Mouse (Mus musculus): ENCODE measurements around the gene Spata33. TPM values are rescaled to one million over a fixed set of nuclear protein-coding genes. Genes with fewer than 3 reads are reported as not detected.

Gene Spata33
- total and polyA plus RNA-seq, 2 experiments from 2014 or later: 4.9 to 9.3 TPM

DNA sequence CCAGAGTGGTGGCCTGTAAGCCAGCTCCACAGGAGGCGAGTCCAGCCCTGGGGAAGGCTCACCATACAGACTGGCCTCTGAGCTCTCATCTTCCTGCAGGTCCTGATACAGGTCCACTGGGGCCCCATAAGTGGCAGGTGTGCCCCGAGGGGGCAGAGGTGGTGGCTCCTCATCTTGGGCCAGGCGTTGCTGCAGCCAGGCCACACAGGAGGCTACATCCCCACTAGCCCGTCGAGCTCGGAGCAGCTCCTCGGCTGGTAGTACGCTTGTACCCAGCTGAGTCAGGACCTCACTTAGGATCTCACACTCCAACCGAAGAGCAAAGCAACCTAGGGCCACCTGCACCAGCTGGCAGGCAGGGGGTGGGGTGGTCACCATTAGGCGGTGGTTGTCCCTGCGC, 21.1 kb downstream of the Spata33 start:
- 0 out of 2 replicates have a peak, but pooled peaks cover 2% of the 10 kb centered on the region for H3K36me3 ChIP-seq (ENCODE audit: insufficient read depth, low read length)
- DNase-seq (ENCODE audit: low spot score): no peak
- H3K27me3 ChIP-seq (ENCODE audit: insufficient read depth, low read length): no peaks in the 10 kb centered on the region
- H3K9me3 ChIP-seq (ENCODE audit: low read length): no peaks in the 10 kb centered on the region
- H3K27ac ChIP-seq (ENCODE audit: low read depth, low read length): no peak overlapping the region
- no peak overlapping the region for H3K9ac ChIP-seq (replicated peaks; ENCODE audit: low read length, poor library complexity, severe bottlenecking)
- H3K4me2 ChIP-seq (ENCODE audit: low read depth, low read length, poor library complexity, severe bottlenecking): no peak overlapping the region
- 79% methylated on average over 11 of the region's 11 CpGs for WGBS
- ATAC-seq (ENCODE audit: low FRiP score): no peak
- no peak overlapping the region for H3K4me3 ChIP-seq (ENCODE audit: low read depth, low read length)
- H3K4me1 ChIP-seq (ENCODE audit: insufficient read depth, low read length): peaks cover 5% of the 10 kb centered on the region; the same call in 1 of the 2 replicates
- TF ChIP-seq CTCF (IDR thresholded peaks at IDR 0.05): no peak

GRCm38 (mm10) chr8:123234918-123235519, 22.4 kb downstream of the Spata33 start:
- ATAC-seq (ENCODE audit: low FRiP score) (peak; percentile 15; the same call in 1 of the 2 replicates), DNase-seq (ENCODE audit: low spot score) (peak; percentile 68)
- Histone ChIP-seq H3K9me3 (ENCODE audit: low read length) (no peaks in the 10 kb centered on the region), H3K9ac (replicated peaks; ENCODE audit: low read length, poor library complexity, severe bottlenecking) (peak overlapping the region; percentile 73), H3K4me1 (ENCODE audit: insufficient read depth, low read length) (peaks cover 5% of the 10 kb centered on the region; the same call in 1 of the 2 replicates), H3K36me3 (ENCODE audit: insufficient read depth, low read length) (no peaks in the 10 kb centered on the region), H3K4me2 (ENCODE audit: low read depth, low read length, poor library complexity, severe bottlenecking) (peak overlapping the region; percentile 87), H3K27ac (ENCODE audit: low read depth, low read length) (no peak overlapping the region), H3K4me3 (ENCODE audit: low read depth, low read length) (peak overlapping the region; percentile 51), H3K27me3 (ENCODE audit: insufficient read depth, low read length) (no peaks in the 10 kb centered on the region)
- no peak for TF ChIP-seq CTCF (IDR thresholded peaks at IDR 0.05)
- 29% methylated on average over 13 of the region's 13 CpGs for WGBS

DNA sequence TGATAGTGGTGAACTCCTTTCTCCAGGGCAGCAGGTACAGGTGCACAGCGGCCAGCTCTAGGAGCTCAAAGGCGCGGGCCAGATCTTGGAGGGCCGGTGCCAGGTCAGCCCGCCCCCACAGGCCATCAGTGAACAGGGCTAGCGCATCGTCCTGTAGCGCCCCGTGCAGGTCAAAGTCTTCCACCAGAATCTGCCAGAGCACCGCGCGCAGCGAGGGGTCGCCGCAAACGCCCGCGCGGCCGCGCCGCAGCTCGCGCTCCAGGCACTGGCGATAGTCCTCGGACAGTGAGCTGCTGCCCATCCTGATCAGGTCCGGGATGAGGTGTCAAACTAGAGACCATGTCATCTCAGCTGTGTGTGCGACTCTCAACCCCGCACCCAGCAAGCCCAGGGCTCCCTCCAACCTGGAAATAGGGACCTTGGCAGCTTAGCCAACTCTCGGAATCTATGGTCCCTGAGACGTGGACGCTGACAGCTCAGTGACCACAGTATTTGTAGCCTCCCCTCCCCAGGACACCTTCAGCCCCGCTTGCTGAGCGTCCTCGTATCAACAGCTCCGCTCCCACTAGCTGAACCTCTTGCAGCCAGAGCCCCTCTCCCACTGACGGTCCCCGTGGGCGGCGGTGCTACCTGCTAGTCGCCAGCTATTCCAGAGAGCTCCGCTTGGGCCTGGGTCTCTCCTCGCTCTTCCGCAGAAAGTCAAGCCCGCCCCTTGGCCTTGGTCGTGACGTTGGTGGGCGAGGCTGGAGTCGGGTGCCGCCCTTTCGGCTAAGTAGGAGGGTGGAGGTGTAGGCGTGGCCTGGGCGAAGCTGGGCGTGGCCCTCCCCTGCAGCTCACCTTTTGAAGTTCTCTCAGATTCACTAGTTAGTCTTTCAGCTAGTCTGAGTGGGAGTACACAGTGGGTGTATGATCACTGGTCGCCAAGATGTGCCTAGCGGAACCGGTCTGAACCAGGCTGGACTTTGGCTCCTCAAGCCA, 23.2 kb downstream of the Spata33 start, which contains the start of gene Spata2l:
TSS of gene Spata2l (minus strand) at position 714 of the 978 bp plus-strand sequence.
- Histone ChIP-seq H3K9me3 (ENCODE audit: low read length) (no peaks in the 10 kb centered on the region), H3K9ac (replicated peaks; ENCODE audit: low read length, poor library complexity, severe bottlenecking) (peak within 1 kb of the TSS; percentile 73), H3K4me2 (ENCODE audit: low read depth, low read length, poor library complexity, severe bottlenecking) (peak within 1 kb of the TSS; percentile 87), H3K36me3 (ENCODE audit: insufficient read depth, low read length) (no peaks in the 10 kb centered on the region), H3K4me3 (ENCODE audit: low read depth, low read length) (peak within 1 kb of the TSS; percentile 51), H3K27me3 (ENCODE audit: insufficient read depth, low read length) (no peaks in the 10 kb centered on the region), H3K27ac (ENCODE audit: low read depth, low read length) (peak within 1 kb of the TSS; percentile 65), H3K4me1 (ENCODE audit: insufficient read depth, low read length) (peaks cover 5% of the 10 kb centered on the region; the same call in 1 of the 2 replicates)
- DNase-seq (ENCODE audit: low spot score) (peak; percentile 82), ATAC-seq (ENCODE audit: low FRiP score) (peak; percentile 83)
- WGBS: 1% methylated on average over 57 of the region's 57 CpGs
- TF ChIP-seq CTCF (IDR thresholded peaks at IDR 0.05): peak; percentile 59

DNA sequence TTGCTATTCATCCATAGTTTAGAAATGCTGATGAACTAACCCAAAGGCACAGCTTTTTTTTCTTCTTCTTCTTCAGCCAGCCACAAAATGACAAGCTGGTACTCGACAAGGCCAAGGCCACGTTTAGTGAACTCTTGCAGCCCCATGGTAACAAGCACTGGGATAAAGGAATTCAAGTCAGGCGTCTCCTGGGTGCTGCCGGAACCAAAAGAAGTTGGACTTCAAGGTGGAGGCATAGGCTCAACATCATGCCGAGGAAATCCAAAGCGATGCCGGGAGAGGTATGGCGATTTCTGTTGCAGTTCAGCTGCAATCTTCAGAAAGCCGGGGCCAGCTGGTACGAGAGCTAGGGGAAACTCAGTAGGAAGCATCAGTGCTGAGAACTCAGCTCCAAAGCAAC, 26.8 kb downstream of the Spata33 start:
- H3K9ac ChIP-seq (replicated peaks; ENCODE audit: low read length, poor library complexity, severe bottlenecking): no peak overlapping the region
- H3K4me2 ChIP-seq (ENCODE audit: low read depth, low read length, poor library complexity, severe bottlenecking): no peak overlapping the region
- DNase-seq (ENCODE audit: low spot score) (no peak), ATAC-seq (ENCODE audit: low FRiP score) (no peak)
- no peak overlapping the region for H3K4me3 ChIP-seq (ENCODE audit: low read depth, low read length)
- peaks cover 4% of the 10 kb centered on the region; the same call in 1 of the 2 replicates for H3K4me1 ChIP-seq (ENCODE audit: insufficient read depth, low read length)
- TF ChIP-seq CTCF (IDR thresholded peaks at IDR 0.05): no peak
- no peak overlapping the region for H3K27ac ChIP-seq (ENCODE audit: low read depth, low read length)
- H3K36me3 ChIP-seq (ENCODE audit: insufficient read depth, low read length): peaks cover 26% of the 10 kb centered on the region
- H3K27me3 ChIP-seq (ENCODE audit: insufficient read depth, low read length): no peaks in the 10 kb centered on the region
- H3K9me3 ChIP-seq (ENCODE audit: low read length): no peaks in the 10 kb centered on the region
- WGBS: 81% methylated on average over 10 of the region's 10 CpGs

DNA sequence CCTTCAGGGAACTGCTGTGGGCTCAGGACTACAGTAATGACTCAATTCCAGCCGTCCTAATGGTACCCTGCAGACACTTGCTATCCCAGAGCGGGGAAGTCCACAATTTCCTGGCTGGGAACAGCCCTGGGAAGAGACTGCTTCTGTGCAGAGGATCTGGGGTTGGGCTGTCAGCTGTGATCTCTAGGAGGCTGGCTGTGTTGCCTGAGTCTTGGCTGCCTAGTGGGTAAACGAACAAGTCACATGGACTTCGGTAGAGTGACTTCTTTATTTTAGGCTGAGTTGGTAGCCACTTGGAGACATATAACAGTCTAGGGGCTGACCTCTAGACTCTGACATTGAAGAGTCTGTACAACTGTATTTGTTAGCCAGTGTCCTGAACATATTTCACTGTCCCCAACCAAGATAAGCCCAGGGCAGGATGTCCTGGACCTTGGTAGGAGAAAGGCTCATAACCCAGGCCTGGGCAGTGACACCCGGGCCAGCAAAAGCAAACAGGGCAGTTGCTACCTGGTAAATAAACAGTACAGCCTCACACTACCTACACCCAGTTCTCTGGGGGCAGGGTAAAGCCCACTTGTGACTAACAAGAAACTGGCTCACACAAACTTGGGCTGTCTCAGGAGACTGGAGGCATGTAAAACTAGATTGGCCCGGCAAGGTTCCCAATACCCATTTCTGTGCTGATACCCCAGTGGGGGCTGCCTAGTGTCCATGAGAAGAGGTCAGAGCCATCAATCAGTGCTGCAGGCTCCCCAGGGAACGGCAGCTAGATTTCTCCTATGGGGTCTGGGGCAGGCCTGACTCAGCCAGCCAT, 29.7 kb downstream of the Spata33 start:
- no peak for ATAC-seq (ENCODE audit: low FRiP score)
- Histone ChIP-seq H3K4me1 (ENCODE audit: insufficient read depth, low read length) (no peaks in the 10 kb centered on the region), H3K9ac (replicated peaks; ENCODE audit: low read length, poor library complexity, severe bottlenecking) (no peak overlapping the region), H3K36me3 (ENCODE audit: insufficient read depth, low read length) (peaks cover 53% of the 10 kb centered on the region), H3K9me3 (ENCODE audit: low read length) (no peaks in the 10 kb centered on the region), H3K27ac (ENCODE audit: low read depth, low read length) (no peak overlapping the region), H3K4me2 (ENCODE audit: low read depth, low read length, poor library complexity, severe bottlenecking) (no peak overlapping the region), H3K27me3 (ENCODE audit: insufficient read depth, low read length) (no peaks in the 10 kb centered on the region), H3K4me3 (ENCODE audit: low read depth, low read length) (no peak overlapping the region)
- no peak for DNase-seq (ENCODE audit: low spot score)
- TF ChIP-seq CTCF (IDR thresholded peaks at IDR 0.05): no peak
- 89% methylated on average over 7 of the region's 7 CpGs for WGBS
